Mouse (Mus musculus): Measurements from ENCODE around the gene Coq8a. TPM values are rescaled to one million over a fixed set of nuclear protein-coding genes. Genes with fewer than 3 reads are reported as not detected.

Gene Coq8a
- total RNA-seq, 2 experiments from 2014 or later: 56.1 to 65.6 TPM

GRCm38 (mm10) chr1:180220791-180221542 is 21.6 kb upstream of the Coq8a start:
- DNase-seq (ENCODE audit: low spot score in 2 of 2): no peak
- Histone ChIP-seq H3K27ac (no peak overlapping the region), H3K4me3 (no peak overlapping the region)
- TF ChIP-seq CTCF (conservative IDR thresholded peaks at IDR 0.05): no peak

- H3K27ac ChIP-seq: no peak overlapping the region
- no peak for DNase-seq (ENCODE audit: low spot score in 2 of 2)
- TF ChIP-seq CTCF (conservative IDR thresholded peaks at IDR 0.05): no peak
- H3K4me3 ChIP-seq: no peak overlapping the region
Observed at GRCm38 (mm10) chr1:180216541-180217276, 17.3 kb upstream of the Coq8a start.

GRCm38 (mm10) chr1:180215044-180215443 is 15.6 kb upstream of the Coq8a start:
- no peak overlapping the region for H3K27ac ChIP-seq
- DNase-seq (ENCODE audit: low spot score in 2 of 2): peak; percentile 49 to 60
- no peak overlapping the region for H3K4me3 ChIP-seq
- TF ChIP-seq CTCF (conservative IDR thresholded peaks at IDR 0.05): peak; percentile 100

- no peak for TF ChIP-seq CTCF (conservative IDR thresholded peaks at IDR 0.05)
Observed at GRCm38 (mm10) chr1:180212911-180213310, 13.5 kb upstream of the Coq8a start.

GRCm38 (mm10) chr1:180210781-180211271 is 11.4 kb upstream of the Coq8a start:
- 0 out of 2 replicates have a peak overlapping the region, but pooled peaks have one; percentile 25 for H3K27ac ChIP-seq
- H3K4me3 ChIP-seq: no peak overlapping the region
- no peak for DNase-seq (ENCODE audit: low spot score in 2 of 2)
- no peak for TF ChIP-seq CTCF (conservative IDR thresholded peaks at IDR 0.05)

More at GRCm38 (mm10) chr1:180212911-180213310, 13.5 kb upstream of the Coq8a start:
- Histone ChIP-seq H3K27ac (no peak overlapping the region), H3K4me3 (no peak overlapping the region)
- no peak for DNase-seq (ENCODE audit: low spot score in 2 of 2)

GRCm38 (mm10) chr1:180210031-180210432 is 10.6 kb upstream of the Coq8a start:
- TF ChIP-seq CTCF (conservative IDR thresholded peaks at IDR 0.05): no peak
- Histone ChIP-seq H3K27ac (no peak overlapping the region), H3K4me3 (no peak overlapping the region)
- no peak for DNase-seq (ENCODE audit: low spot score in 2 of 2)

GRCm38 (mm10) chr1:180208370-180208769 is 9.0 kb upstream of the Coq8a start:
- no peak overlapping the region for H3K27ac ChIP-seq
- DNase-seq (ENCODE audit: low spot score in 2 of 2): no peak
- TF ChIP-seq CTCF (conservative IDR thresholded peaks at IDR 0.05): no peak
- no peak overlapping the region for H3K4me3 ChIP-seq

GRCm38 (mm10) chr1:180200722-180201121 is 1.3 kb upstream of the Coq8a start:
- DNase-seq (ENCODE audit: low spot score in 2 of 2): no peak
- Histone ChIP-seq H3K4me3 (no peak overlapping the region), H3K27ac (no peak overlapping the region)
- no peak for TF ChIP-seq CTCF (conservative IDR thresholded peaks at IDR 0.05)

GRCm38 (mm10) chr1:180199715-180200050 is 281 bp upstream of the Coq8a start:
- Histone ChIP-seq H3K4me3 (no peak overlapping the region), H3K27ac (no peak overlapping the region)
- no peak for TF ChIP-seq CTCF (conservative IDR thresholded peaks at IDR 0.05)
- DNase-seq (ENCODE audit: low spot score in 2 of 2): no peak

- DNase-seq (ENCODE audit: low spot score in 2 of 2): no peak
- TF ChIP-seq CTCF (conservative IDR thresholded peaks at IDR 0.05): no peak
- H3K4me3 ChIP-seq: no peak overlapping the region
- H3K27ac ChIP-seq: no peak overlapping the region
Observed at GRCm38 (mm10) chr1:180197956-180198355, 1.4 kb downstream of the Coq8a start.

- H3K27ac ChIP-seq: peak overlapping the region; percentile 76
- no peak for DNase-seq (ENCODE audit: low spot score in 2 of 2)
- no peak for TF ChIP-seq CTCF (conservative IDR thresholded peaks at IDR 0.05)
- peak overlapping the region; percentile 74 for H3K4me3 ChIP-seq
Observed at GRCm38 (mm10) chr1:180196508-180196907, 2.9 kb downstream of the Coq8a start.

- TF ChIP-seq CTCF (conservative IDR thresholded peaks at IDR 0.05): no peak
- peak; percentile 96 to 99 for DNase-seq (ENCODE audit: low spot score in 2 of 2)
- peak overlapping the region; percentile 74 for H3K4me3 ChIP-seq
- H3K27ac ChIP-seq: peak overlapping the region; percentile 83
Observed at GRCm38 (mm10) chr1:180195703-180196381, 3.6 kb downstream of the Coq8a start.

Data from layer of hippocampus, adult 2 months (tissue).